Mouse (Mus musculus): Measurements from ENCODE around the gene Arl6ip4.

DNA sequence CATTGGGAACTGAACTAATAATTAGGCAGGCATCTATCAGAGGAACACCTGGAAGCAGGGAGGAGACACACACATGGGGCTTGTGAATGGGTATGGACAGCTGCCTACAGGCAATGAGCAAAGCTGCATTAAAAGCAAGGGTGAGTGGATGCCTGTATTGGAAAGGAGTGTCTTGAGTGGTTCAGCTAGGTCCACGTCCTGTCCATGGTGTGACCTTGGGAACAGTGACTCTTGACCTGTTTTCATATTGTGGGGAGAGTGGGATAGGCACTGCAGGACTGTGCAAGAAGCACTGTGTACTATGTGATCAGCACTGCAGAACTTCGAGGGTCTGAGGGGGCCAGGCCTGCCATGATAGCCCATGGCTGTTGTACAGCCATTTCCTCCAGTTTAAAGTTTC is 17.0 kb upstream of the Arl6ip4 start:
- TF ChIP-seq CTCF (IDR thresholded peaks at IDR 0.05; ENCODE audit: extremely low read depth, insufficient read depth, insufficient read length, insufficient replicate concordance) (no peak), POLR2A (IDR thresholded peaks at IDR 0.05; ENCODE audit: low read depth, low read length) (no peak)

Measured in spleen, adult 2 months (tissue).